Mouse (Mus musculus) regulatory T cell (primary cell): ENCODE results near the gene Olfr169.
"Not testable (repeated sequence)": the region's sequence is repeated elsewhere in the genome, so short reads cannot be mapped to it uniquely, and the experiment has no call there.

Experiments
- in situ Hi-C: fragments of 300-600 bp; cut with MboI, MseI; formaldehyde crosslinking; loops from one replicate; pipeline ENCODE4 v1.15.1; 2025; ENCODE audit warnings: high pct_unique_total_duplicates

Olfr169 gene

GRCm38 (mm10) chr16:19571709-19572108 is at the start of gene Olfr169:
Gene Olfr169 (minus strand): TSS chr16:19571809.
- in situ Hi-C loops = not testable (repeated sequence)

- in situ Hi-C loops = not testable (repeated sequence)
These were observed 40.2 kb upstream of the Olfr169 start, which contains the start of gene Olfr170 for GRCm38 (mm10) chr16:19611782-19612181. Gene Olfr170 (minus strand): TSS chr16:19611882.

- in situ Hi-C loops = no loop called here
These were observed 31.6 kb upstream of the Olfr169 start for GRCm38 (mm10) chr16:19603166-19603565.

GRCm38 (mm10) chr16:19553429-19553828 is 18.2 kb downstream of the Olfr169 start:
- in situ Hi-C loops = not testable (repeated sequence)

- in situ Hi-C loops = not testable (repeated sequence)
These were observed 19.4 kb downstream of the Olfr169 start for GRCm38 (mm10) chr16:19552246-19552645.

- in situ Hi-C loops = no loop called here
These were observed 36.2 kb downstream of the Olfr169 start, which contains the start of gene Olfr168 for GRCm38 (mm10) chr16:19535455-19535854. Gene Olfr168 (minus strand): TSS chr16:19535555.

GRCm38 (mm10) chr16:19522166-19522565 is 49.4 kb downstream of the Olfr169 start, which contains the start of gene Olfr167:
Gene Olfr167 (minus strand): TSS chr16:19522266.
- in situ Hi-C loops = loop anchor here (25.0 kb wide), 1 partner anchor 540 kb away; no protein-coding TSS in a partner anchor
